Mouse (Mus musculus) testis, adult 2 months (tissue): ENCODE data around the gene Sec24d. TPM values are rescaled to one million over a fixed set of nuclear protein-coding genes. Genes with fewer than 3 reads are reported as not detected.
"Not testable (repeated sequence)": the region's sequence is repeated elsewhere in the genome, so short reads cannot be mapped to it uniquely, and the experiment has no call there.

ENCODE experiments used
- H3K27ac ChIP-seq: fragments of 200-500 bp; 2 replicates; pipeline ENCODE4 v1.5.1; 2012; ENCODE audit warnings: low read depth, low read length; ENCODE audit not compliant: control insufficient read depth, insufficient read depth
- H3K27me3 ChIP-seq: fragments of 200-500 bp; 2 replicates; pipeline ENCODE4 v1.6.1; 2012; ENCODE audit warnings: mild to moderate bottlenecking, low read length, moderate library complexity; ENCODE audit not compliant: control insufficient read depth, insufficient read depth
- H3K36me3 ChIP-seq: fragments of 200-500 bp; 2 replicates; pipeline ENCODE4 v1.6.1; 2012; ENCODE audit warnings: mild to moderate bottlenecking, low read length; ENCODE audit not compliant: control insufficient read depth, insufficient read depth
- H3K4me1 ChIP-seq: fragments of 200-500 bp; 2 replicates; pipeline ENCODE4 v1.6.1; 2012; ENCODE audit warnings: low read length; ENCODE audit not compliant: control insufficient read depth, insufficient read depth
- H3K4me3 ChIP-seq: fragments of 200-500 bp; 2 replicates; pipeline ENCODE4 v1.5.1; 2012; ENCODE audit warnings: low read depth, mild to moderate bottlenecking, low read length, moderate library complexity, mixed read lengths; ENCODE audit not compliant: control insufficient read depth
- CTCF ChIP-seq: fragments of 200-500 bp; IDR thresholded peaks from 2 replicates; pipeline ENCODE4 v1.5.1; 2012; ENCODE audit warnings: low read depth, mild to moderate bottlenecking, inconsistent platforms, low read length, moderate library complexity; ENCODE audit not compliant: control insufficient read depth, insufficient read depth, insufficient replicate concordance
- POLR2A ChIP-seq: fragments of 200-500 bp; IDR thresholded peaks from 2 replicates; pipeline ENCODE4 v1.6.1; 2012; ENCODE audit warnings: low read depth, mild to moderate bottlenecking, inconsistent platforms, low read length, moderate library complexity; ENCODE audit not compliant: control insufficient read depth
- polyA plus RNA-seq: library from polyadenylated mRNA; depleted of rRNA; stranded (reverse); fragments of >200 nt; gene quantifications from 2 replicates; pipeline ENCODE4 v1.2.3, GENCODE M21; 2012

Sec24d gene
- polyA plus RNA-seq, 1 experiment = 3.3 TPM

DNA sequence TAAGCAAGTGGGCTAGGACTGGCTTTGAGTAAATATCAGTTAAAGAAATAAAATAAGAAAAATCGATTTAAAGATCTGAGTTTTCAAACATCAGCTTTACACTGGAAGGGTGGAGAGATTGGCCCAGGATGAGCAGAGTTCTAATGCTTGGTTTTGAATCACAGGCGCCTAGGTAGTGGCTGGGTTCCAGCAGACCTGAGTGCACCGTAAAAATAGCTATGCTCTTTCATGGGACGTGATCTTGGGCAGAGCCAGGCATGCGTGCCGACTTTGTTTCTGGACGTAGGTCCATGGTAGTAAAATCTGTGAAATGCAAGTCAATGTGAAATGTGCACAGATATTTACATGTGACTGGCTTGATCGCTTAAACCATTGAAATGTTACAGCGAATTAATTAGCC lies 87.1 kb downstream of the Sec24d start:
- Histone ChIP-seq H3K27ac (no peak overlapping the region), H3K4me1 (no peaks in the 10 kb centered on the region), H3K27me3 (no peaks in the 10 kb centered on the region), H3K4me3 (no peak overlapping the region), H3K36me3 (no peaks in the 10 kb centered on the region)
- TF ChIP-seq POLR2A (no peak), CTCF (no peak)

DNA sequence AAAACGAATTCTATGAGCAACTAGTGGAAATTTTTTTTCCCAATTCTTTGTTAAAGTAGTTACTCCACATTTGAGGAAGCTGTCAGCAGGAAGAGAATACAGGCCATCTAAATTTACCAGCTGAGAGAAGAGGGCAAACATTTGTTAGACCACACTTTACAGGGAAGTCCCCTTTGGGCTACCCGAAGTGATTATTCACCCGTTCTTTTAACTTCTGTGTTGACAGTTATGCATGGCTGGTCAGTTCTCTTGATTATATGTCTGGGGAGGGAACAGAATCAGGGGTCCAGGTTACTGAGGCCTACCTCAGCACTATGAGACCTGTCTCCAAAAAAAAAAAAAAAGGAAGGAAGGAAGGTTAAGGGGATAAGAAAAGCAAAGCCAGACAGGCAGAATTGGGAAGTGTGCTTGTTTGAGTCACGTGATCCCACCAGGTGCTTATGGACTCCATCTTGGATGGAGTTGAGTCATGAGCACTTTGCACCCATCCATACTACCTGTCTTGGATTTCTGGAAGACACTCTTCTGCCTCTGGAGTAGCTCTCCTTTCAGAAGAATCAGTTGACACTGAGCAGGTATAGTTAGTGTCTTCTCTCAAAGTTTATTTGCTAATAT lies 89.2 kb downstream of the Sec24d start:
- Histone ChIP-seq H3K27ac (no peak overlapping the region), H3K27me3 (no peaks in the 10 kb centered on the region), H3K4me3 (no peak overlapping the region), H3K4me1 (no peaks in the 10 kb centered on the region), H3K36me3 (no peaks in the 10 kb centered on the region)
- TF ChIP-seq CTCF (no peak), POLR2A (no peak)

DNA sequence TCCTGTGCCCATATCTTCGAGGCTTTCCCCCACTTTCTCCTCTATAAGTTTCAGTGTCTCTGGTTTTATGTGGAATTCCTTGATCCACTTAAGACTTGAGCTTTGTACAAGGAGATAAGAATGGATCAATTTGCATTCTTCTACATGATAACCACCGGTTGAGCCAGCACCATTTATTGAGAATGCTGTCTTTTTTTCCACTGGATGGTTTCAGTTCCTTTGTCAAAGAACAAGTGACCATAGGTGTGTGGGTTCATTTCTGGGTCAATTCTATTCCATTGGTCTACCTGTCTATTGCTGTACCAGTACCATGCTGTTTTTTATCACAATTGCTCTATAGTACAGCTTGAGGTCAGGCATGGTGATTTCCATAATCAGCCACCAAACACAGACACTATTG lies 99.6 kb downstream of the Sec24d start:
- not testable (repeated sequence) for H3K27me3 ChIP-seq, H3K4me1 ChIP-seq, H3K27ac ChIP-seq, H3K36me3 ChIP-seq, H3K4me3 ChIP-seq

DNA sequence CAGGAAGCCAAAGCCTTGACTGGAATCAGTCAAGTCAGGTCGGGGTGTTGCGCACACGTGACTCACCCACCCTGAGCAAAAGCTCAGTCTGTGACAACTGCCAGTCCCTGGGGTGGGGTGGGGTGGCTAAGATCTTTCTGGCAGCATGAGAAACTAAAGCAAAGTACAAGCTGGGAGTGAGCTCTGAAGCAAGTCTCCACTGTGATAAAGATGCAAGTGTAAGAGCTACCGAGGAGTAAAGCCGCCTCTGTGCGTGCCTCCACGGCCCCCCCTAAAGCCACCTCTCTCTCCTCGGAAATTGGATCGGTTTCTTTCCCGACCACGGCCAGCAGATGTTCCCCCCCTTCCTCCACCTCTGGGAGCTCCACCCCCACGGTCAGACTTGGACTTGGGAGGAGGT lies 101.9 kb downstream of the Sec24d start:
- H3K4me3 ChIP-seq = no peak overlapping the region
- TF ChIP-seq POLR2A (no peak), CTCF (no peak)
- H3K27ac ChIP-seq = no peak overlapping the region
- peaks cover 1% of the 10 kb centered on the region; the same call in 1 of the 2 replicates for H3K36me3 ChIP-seq
- no peaks in the 10 kb centered on the region for H3K27me3 ChIP-seq
- no peaks in the 10 kb centered on the region for H3K4me1 ChIP-seq

DNA sequence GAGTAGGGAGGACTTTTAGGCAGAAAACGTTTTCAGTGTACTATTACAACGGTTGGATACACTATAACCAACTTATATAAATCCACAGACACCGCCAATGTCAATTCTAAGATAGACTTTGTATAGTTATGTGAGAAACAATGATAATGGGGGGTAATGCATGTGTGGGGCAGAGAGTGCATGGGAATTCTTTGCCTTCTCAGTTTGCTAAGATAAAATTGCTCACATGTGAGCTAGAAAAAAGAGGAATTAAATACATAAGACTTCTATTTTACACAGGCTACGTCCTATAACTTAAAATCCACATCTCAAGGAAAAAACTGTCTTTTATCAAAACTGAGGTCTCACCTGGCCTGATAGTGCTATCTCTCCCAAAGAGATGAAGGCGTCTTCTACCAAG lies 103.7 kb downstream of the Sec24d start:
- Histone ChIP-seq H3K36me3 (peaks cover 2% of the 10 kb centered on the region; the same call in 1 of the 2 replicates), H3K4me1 (no peaks in the 10 kb centered on the region)
- TF ChIP-seq POLR2A (no peak), CTCF (no peak)

DNA sequence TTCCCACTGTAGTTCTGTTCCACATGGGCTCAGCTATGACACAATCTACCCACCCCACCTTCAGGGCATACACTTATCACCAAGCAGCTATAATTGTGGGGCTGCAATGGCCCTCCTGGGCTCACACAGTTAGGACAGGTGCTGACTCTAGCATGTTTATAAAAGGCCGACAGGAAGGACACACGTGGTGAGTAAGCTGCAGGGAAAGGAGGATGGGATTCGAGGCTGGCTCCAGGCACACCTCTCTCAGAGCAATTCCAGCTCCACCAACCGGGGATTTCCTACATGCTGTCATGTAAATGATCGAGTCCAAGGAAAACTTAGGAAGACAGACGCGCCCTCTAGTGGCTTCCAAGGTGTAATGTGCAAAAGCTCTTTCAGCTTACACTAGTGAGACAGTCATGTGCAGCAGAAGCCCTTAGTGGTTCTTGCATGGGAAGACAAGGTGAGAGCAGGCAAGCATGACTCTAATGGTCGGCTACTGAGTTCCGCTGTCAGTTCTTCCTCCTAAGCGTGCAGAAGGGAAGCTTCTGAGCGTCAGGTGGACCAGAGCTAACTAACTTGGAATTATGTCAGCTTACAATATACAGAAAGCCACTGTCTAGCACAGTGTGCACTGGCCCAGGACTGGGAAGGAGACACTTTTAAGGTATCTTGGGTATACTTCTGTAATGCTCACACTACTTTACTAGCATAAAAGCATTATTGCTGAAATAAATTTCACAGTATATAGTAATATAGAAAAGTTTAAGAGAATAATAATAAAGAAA lies 104.7 kb downstream of the Sec24d start:
- no peaks in the 10 kb centered on the region for H3K27me3 ChIP-seq
- H3K36me3 ChIP-seq = peaks cover 2% of the 10 kb centered on the region; the same call in 1 of the 2 replicates
- H3K4me1 ChIP-seq = no peaks in the 10 kb centered on the region
- no peak for TF ChIP-seq POLR2A
- TF ChIP-seq CTCF = peak; percentile 4; the same call in 1 of the 2 replicates
- H3K4me3 ChIP-seq = no peak overlapping the region
- H3K27ac ChIP-seq = no peak overlapping the region

More for the DNA sequence above, 103.7 kb downstream of the Sec24d start:
- no peak overlapping the region for H3K4me3 ChIP-seq
- H3K27me3 ChIP-seq = no peaks in the 10 kb centered on the region
- no peak overlapping the region for H3K27ac ChIP-seq

DNA sequence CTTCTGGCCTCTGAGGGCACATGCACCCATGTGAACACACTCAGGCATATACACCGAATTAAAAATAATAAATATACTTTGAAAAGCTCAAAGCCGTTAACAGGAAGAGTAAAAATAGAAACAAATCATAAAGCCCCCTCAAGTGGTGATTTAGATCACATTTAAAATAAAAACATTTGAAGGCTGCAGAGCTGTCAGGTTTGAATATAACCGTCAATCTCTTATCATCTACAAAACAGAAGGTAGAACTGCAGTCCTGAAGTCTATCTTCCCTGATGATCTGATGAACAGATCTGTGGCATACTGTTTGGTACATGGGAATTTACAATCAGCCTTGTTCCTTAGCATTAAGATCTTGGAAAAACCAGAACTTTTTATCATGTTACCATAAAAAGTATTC lies 109.3 kb downstream of the Sec24d start:
- Histone ChIP-seq H3K4me1 (no peaks in the 10 kb centered on the region), H3K36me3 (peaks cover 3% of the 10 kb centered on the region; the same call in 1 of the 2 replicates), H3K27me3 (no peaks in the 10 kb centered on the region), H3K4me3 (no peak overlapping the region), H3K27ac (no peak overlapping the region)
- TF ChIP-seq POLR2A (no peak), CTCF (no peak)
